Mouse (Mus musculus) intestine, embryonic 14.5 days (tissue): ENCODE data around the gene Dnajb3. TPM values are rescaled to one million over a fixed set of nuclear protein-coding genes. Genes with fewer than 3 reads are reported as not detected.
"Not testable (repeated sequence)": the region's sequence is repeated elsewhere in the genome, so short reads cannot be mapped to it uniquely, and the experiment has no call there.

Experiments
- ATAC-seq: fragments of 200-750 bp; cut with Nextera tagmentation; replicated peaks from 2 replicates; pipeline ENCODE4 v1.8.0; 2017; ENCODE audit warnings: low read depth, moderate number of reproducible peaks, moderate TSS enrichment, moderate library complexity; ENCODE audit not compliant: low FRiP score, low TSS enrichment
- DNase-seq: peaks from one replicate; pipeline ENCODE4 v3.0.0-alpha.2; 2018; ENCODE audit warnings: low spot score
- H3K27ac ChIP-seq: fragments of 300-500 bp; sonication (generic); 2 replicates; pipeline ENCODE4 v1.5.1; 2014; ENCODE audit warnings: low read depth, mild to moderate bottlenecking, control low read depth
- H3K27me3 ChIP-seq: fragments of 300-500 bp; sonication (generic); replicated peaks from 2 replicates; pipeline ENCODE4 v1.6.1; 2014; ENCODE audit warnings: low read length, control low read depth; ENCODE audit not compliant: control insufficient read depth, insufficient read depth
- H3K36me3 ChIP-seq: fragments of 300-500 bp; sonication (generic); 2 replicates; pipeline ENCODE4 v1.6.1; 2014; ENCODE audit warnings: low read length, control low read depth; ENCODE audit not compliant: control insufficient read depth, insufficient read depth
- H3K4me1 ChIP-seq: fragments of 300-500 bp; sonication (generic); replicated peaks from 2 replicates; pipeline ENCODE4 v1.6.1; 2014; ENCODE audit warnings: low read length, control low read depth, mixed read lengths; ENCODE audit not compliant: control insufficient read depth, insufficient read depth
- H3K4me2 ChIP-seq: fragments of 300-500 bp; sonication (generic); 2 replicates; pipeline ENCODE4 v1.6.1; 2014; ENCODE audit warnings: low read length
- H3K4me3 ChIP-seq: fragments of 300-500 bp; sonication (generic); 2 replicates; pipeline ENCODE4 v1.5.1; 2014; ENCODE audit warnings: low read depth, low read length, control low read depth, mixed read lengths
- H3K9ac ChIP-seq: fragments of 300-500 bp; sonication (generic); 2 replicates; pipeline ENCODE4 v1.6.1; 2014; ENCODE audit warnings: mild to moderate bottlenecking, low read length
- H3K9me3 ChIP-seq: fragments of 300-500 bp; sonication (generic); 2 replicates; pipeline ENCODE4 v1.6.1; 2016; ENCODE audit warnings: low read length, control low read depth; ENCODE audit not compliant: control insufficient read depth
- WGBS: fragments of 180-500 bp; shearing (Covaris S2); extraction: QIAGEN DNeasy Blood & Tissue Kit; methylation state at CpG from one replicate; pipeline ENCODE4 v1.1.7; 2014; 5-methylcytosine and 5-hydroxymethylcytosine counted together
- polyA plus RNA-seq: library from polyadenylated mRNA; unstranded; fragments of >200 nt; fragmentation: Nextera tagmentation; extraction: Ambion mirVana; gene quantifications from 2 replicates; pipeline ENCODE4 v1.2.1, GENCODE M21; 2014

Gene Dnajb3
- polyA plus RNA-seq, 1 experiment from 2014 or later = 8.0 TPM

DNA sequence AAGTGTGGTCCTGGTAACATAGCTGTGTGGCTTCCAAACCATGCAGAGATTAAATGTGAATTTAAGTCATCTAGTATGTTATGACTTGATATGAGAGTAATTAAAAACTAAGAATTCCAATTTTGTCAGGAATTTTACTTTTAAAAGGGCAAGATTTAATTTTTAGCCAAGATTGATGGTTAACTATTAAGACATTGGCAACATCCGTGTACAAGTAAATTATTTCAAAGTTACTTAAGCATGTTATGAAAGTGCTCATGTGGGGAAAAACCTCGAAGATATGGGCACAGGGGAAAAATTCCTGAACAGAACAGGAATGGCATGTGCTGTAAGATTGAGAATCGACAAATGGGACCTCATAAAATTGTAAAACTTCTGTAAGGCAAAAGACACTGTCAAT, 8.1 kb downstream of the Dnajb3 start:
- no peak overlapping the region for H3K9ac ChIP-seq
- no peak overlapping the region for H3K27ac ChIP-seq
- H3K36me3 ChIP-seq = no peaks in the 10 kb centered on the region
- no peak for DNase-seq
- WGBS = 78% methylated on average over 3 of the region's 3 CpGs
- H3K4me3 ChIP-seq = no peak overlapping the region
- H3K4me2 ChIP-seq = no peak overlapping the region
- no peaks in the 10 kb centered on the region for H3K9me3 ChIP-seq
- no peaks in the 10 kb centered on the region for H3K27me3 ChIP-seq
- ATAC-seq = no peak
- no peaks in the 10 kb centered on the region for H3K4me1 ChIP-seq

DNA sequence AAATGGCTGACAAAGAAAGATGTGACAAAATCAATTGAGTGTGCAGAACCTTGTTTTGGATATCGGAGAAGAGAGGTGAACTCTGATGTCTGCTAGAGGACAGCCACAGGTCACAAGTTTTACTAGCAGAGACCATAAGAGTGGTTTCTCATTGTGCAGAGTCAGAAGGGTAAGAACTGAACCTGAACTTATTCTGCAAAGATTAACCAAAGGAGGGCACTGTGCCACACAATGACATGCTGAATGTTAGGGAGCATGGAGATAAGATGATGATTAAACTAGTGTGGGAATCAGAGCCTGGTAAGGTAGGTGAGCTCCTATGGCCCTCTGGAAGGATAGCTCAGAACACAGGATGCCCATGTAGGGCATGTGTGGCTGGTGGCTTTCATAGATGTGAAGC, 9.9 kb downstream of the Dnajb3 start:
- H3K27me3 ChIP-seq = no peaks in the 10 kb centered on the region

DNA sequence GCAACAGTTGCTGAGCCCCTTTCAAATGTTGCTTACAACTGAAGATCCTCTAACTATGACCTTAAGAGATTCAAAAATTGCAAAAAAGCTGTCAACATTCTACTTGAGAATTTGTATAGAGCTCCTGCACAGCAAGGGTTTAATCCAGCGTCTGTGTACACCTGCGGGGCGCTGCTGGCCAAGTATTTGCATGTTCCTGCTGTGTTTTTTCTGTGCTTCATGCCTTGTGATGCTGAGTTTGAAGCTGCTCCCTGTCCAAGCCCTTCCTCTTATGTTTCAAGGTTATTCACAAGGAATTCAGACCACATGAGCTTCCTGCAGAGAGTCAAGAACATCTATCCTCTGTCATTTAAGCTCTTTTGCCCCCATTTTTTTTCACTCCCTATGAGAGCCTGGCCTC, 13.4 kb downstream of the Dnajb3 start:
- Histone ChIP-seq H3K4me3 (no peak overlapping the region), H3K36me3 (no peaks in the 10 kb centered on the region), H3K4me1 (no peaks in the 10 kb centered on the region), H3K9me3 (no peaks in the 10 kb centered on the region), H3K27ac (no peak overlapping the region), H3K4me2 (no peak overlapping the region), H3K27me3 (no peaks in the 10 kb centered on the region), H3K9ac (no peak overlapping the region)
- ATAC-seq (no peak), DNase-seq (no peak)
- 81% methylated on average over 3 of the region's 3 CpGs for WGBS

More for the DNA sequence above, 9.9 kb downstream of the Dnajb3 start:
- H3K4me3 ChIP-seq = no peak overlapping the region
- no peaks in the 10 kb centered on the region for H3K9me3 ChIP-seq
- no peak overlapping the region for H3K9ac ChIP-seq
- WGBS = 83% methylated on average over 1 of the region's 1 CpGs
- H3K4me1 ChIP-seq = no peaks in the 10 kb centered on the region
- ATAC-seq (no peak), DNase-seq (no peak)
- no peak overlapping the region for H3K27ac ChIP-seq
- no peaks in the 10 kb centered on the region for H3K36me3 ChIP-seq
- H3K4me2 ChIP-seq = no peak overlapping the region

DNA sequence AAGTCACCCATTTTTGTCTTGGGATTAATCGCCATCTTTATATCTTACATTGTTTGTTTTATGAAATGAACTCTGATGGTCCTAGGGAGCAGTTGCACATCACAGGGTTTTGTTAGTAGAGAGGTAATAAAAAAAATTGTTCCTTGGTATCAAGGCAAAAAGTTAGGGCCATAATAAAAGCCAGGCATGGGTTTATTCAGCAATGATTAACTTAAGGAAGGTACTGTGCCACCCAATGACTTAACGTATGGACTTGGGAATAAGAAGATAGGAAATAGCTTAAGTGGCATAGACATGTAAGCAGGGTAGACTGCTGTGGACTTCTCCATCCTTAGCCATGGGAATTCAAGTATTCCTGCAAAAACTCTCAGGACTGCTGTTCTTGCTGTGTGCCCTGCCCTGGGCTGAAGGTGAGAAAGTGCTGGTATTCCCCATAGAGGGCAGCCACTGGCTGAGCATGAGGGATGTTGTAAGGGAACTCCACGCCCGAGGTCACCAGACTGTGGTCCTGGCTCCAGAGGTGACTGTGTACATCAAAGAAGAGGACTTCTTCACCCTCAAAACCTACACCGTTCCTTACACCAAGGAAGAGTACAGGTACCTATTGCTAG, 19.2 kb downstream of the Dnajb3 start:
- H3K4me3 ChIP-seq = no peak overlapping the region
- WGBS = 83% methylated on average over 5 of the region's 5 CpGs
- ATAC-seq = no peak

DNA sequence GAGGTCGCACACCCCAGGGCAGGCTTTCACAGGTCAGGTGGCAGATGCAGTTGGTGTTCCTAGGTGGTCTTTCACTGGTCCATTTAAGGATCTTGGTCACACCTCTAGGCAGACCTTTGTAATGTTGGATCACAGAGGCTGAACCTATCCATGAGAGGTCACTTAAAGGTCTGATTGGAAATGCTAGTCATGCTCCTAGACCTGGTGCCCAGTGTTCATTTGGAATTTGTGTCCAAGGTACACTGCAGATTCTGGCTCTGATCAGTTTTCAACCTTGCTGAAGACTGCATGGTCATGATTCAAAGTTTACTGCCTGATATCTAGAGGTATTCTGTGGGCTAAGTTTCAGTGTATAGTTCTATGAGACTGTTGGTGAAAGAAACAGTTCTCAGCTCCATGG, 25.9 kb downstream of the Dnajb3 start:
- WGBS = 88% methylated on average over 1 of the region's 1 CpGs
- Histone ChIP-seq H3K27me3 (no peaks in the 10 kb centered on the region), H3K9ac (no peak overlapping the region), H3K27ac (no peak overlapping the region), H3K4me2 (no peak overlapping the region), H3K4me3 (no peak overlapping the region), H3K4me1 (no peaks in the 10 kb centered on the region), H3K36me3 (no peaks in the 10 kb centered on the region), H3K9me3 (peaks cover 12% of the 10 kb centered on the region; the same call in 1 of the 2 replicates)
- DNase-seq (no peak), ATAC-seq (no peak)

More for the DNA sequence above, 19.2 kb downstream of the Dnajb3 start:
- no peaks in the 10 kb centered on the region for H3K27me3 ChIP-seq
- no peak overlapping the region for H3K4me2 ChIP-seq
- no peaks in the 10 kb centered on the region for H3K4me1 ChIP-seq
- no peaks in the 10 kb centered on the region for H3K9me3 ChIP-seq
- H3K9ac ChIP-seq = no peak overlapping the region
- no peak for DNase-seq
- H3K27ac ChIP-seq = no peak overlapping the region
- no peaks in the 10 kb centered on the region for H3K36me3 ChIP-seq

DNA sequence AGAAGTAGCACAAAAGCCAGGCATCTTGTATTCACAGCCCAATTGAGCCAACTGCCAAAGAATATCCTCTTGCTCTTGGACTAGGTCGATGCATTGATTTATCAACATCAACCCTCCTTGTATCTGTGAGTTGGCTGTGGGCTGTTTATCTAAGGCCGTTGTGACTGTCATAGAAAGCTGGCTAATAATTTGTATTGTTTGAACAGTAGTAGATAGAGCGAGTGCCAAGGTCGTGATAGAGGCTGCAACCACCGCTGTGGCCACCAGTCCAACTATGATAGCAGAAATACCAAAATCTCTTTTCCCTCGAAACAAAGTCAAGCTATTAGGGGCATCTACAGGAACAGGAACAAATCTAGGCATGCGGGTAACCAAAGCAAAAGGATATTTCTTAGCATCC, 33.4 kb downstream of the Dnajb3 start:
- not testable (repeated sequence) for H3K4me3 ChIP-seq, H3K4me2 ChIP-seq, H3K27me3 ChIP-seq, H3K9ac ChIP-seq, H3K4me1 ChIP-seq, H3K36me3 ChIP-seq, DNase-seq, H3K27ac ChIP-seq, ATAC-seq, H3K9me3 ChIP-seq
- whole genome bisulfite sequencing = 86% methylated on average over 5 of the region's 7 CpGs

DNA sequence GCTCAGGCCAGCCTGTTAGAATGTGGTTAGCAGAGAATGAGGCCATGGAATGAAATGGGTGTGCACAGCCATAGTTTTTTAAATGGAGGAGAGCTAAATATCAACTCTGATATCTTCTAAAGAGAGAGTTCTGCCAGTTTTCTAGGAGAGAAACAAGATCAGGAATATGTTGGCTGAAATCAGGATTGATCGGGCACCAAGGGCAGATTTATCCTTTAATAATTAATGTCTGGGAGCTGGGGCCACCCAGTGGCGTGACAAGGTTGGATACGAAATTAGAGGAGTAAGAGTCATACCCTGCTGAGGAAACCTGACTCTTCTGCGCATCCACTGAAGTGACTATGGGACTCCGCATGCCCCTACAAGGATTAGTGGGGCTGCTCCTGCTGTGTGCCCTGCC, 39.9 kb downstream of the Dnajb3 start, which contains the start of gene Ugt1a5:
TSS of gene Ugt1a5 (plus strand) at position 302 of the 400 bp plus-strand sequence.
- H3K4me3 ChIP-seq = no peak within 1 kb of the TSS
- no peak within 1 kb of the TSS for H3K9ac ChIP-seq
- no peak for ATAC-seq
- H3K4me1 ChIP-seq = no peaks in the 10 kb centered on the region
- DNase-seq = no peak
- no peak within 1 kb of the TSS for H3K4me2 ChIP-seq
- H3K36me3 ChIP-seq = no peaks in the 10 kb centered on the region
- H3K9me3 ChIP-seq = no peaks in the 10 kb centered on the region
- no peak within 1 kb of the TSS for H3K27ac ChIP-seq
- 73% methylated on average over 5 of the region's 5 CpGs for WGBS
- H3K27me3 ChIP-seq = no peaks in the 10 kb centered on the region

DNA sequence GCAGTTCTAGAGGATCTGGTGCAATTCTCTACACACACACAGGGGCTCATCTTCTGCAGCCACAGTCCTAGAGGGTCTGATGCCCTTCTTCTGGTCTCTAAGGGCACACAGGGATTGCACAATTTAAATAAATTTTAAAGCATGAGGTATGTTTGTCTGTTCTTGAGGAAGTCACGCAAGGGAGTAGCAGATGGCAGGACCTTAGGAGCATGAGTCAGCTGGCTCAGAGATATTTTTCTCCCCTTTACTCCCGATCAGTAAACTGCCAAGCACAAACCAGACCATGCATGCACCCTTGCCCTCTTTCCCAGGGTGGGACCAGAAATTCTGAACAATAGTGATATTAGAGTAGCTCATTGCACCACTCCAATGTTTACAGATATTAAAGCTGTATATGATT, 47.2 kb downstream of the Dnajb3 start:
- Histone ChIP-seq H3K9ac (no peak overlapping the region), H3K27me3 (no peaks in the 10 kb centered on the region), H3K9me3 (no peaks in the 10 kb centered on the region), H3K4me1 (no peaks in the 10 kb centered on the region), H3K36me3 (no peaks in the 10 kb centered on the region), H3K4me2 (no peak overlapping the region), H3K27ac (no peak overlapping the region), H3K4me3 (no peak overlapping the region)
- ATAC-seq (no peak), DNase-seq (no peak)
- whole genome bisulfite sequencing = 61% methylated on average over 2 of the region's 2 CpGs
